Mouse (Mus musculus): ENCODE data around the gene H1foo.

Gene H1foo

DNA sequence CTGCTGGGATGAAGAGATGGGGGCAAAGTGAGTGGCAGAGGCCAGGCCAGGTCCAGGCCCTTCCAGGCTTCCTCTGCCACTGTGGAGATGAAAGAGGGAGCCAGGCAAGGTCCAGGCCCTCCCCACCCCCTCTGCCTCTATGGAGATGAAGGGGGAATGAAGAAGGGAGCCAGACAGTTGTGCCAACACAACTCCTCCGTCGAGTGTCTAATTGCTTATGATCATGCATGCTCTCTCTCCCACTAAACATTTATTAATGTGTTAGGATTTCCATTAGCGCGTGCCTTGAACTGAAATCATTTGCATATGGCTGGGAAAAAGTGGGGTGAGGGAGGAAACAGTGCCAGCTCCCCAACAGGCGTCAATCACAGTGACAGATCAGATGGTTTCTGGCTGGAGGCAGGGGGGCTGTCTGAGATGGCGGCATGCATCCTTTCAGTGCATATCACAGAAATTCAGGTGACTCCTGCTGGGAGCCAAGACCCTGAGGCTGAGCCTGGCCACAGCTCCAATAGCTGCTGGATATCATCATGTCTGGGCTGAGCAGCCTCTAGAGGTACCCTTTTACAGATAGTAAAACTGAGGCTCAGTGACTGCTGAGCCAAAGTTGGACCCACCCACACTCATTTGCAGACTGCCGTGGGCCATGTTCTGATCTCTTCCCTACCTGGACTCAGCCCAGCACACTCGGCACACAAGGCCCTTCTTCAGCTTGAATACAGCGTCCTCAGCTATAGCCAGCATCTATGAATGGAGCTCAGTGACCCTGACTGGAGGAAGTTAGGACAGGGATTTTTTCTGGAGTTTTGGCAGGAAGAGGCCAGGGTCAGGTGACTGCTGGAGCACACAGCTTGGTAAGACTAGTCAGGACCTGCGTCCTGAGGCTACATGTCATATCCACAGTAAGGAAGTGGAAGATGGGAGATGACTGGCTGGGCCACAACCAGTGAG lies 17.2 kb upstream of the H1foo start:
- DNase-seq: no peak

DNA sequence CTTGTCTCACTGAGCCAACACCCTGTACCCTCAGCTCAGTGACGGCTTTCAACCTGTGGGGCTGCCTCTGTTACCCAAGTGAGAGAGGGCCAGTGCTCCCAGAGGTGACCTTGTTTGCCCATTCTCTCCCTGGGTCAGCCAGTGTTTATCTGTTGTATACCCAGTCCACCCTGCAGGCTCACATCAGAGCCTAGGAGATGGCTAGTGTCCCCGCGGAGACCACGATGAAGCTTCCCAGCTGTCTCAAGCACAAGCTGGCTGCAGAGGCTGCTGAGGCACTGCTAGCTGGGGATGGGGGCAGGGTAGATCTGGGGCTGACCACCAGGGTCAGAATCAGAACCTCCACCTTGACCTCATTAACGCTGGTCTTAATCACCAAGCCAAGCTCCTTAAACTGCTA lies 14.7 kb upstream of the H1foo start:
- no peak for DNase-seq

DNA sequence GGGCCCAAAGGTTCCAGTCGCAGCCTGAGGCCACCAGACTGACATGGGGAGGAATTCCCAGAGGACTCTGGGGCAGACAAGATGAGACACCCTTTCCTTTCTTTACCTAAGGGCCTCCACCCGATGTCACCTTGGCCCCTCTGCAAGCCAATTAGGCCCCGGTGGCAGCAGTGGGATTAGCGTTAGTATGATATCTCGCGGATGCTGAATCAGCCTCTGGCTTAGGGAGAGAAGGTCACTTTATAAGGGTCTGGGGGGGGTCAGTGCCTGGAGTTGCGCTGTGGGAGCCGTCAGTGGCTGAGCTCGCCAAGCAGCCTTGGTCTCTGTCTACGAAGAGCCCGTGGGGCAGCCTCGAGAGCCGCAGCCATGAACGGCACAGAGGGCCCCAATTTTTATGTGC lies 13.1 kb upstream of the H1foo start, which contains the start of gene Rho:
TSS of gene Rho (plus strand) at position 110 of the 400 bp plus-strand sequence.
- no peak for DNase-seq

DNA sequence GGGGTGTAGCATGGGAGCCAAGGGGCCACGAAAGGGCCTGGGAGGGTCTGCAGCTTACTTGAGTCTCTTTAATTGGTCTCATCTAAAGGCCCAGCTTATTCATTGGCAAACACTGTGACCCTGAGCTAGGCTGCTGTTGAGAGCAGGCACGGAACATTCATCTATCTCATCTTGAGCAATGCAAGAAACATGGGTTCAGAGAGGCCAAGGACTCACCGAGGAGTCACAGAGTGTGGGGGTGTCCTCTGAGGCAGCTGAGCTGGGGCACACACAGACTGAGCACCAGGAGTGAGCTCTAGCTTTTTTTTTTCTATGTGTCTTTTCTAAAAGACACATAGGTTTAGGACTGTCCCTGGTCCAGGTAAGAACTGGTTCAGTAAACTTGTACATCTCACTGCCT lies 12.3 kb upstream of the H1foo start:
- DNase-seq: no peak

DNA sequence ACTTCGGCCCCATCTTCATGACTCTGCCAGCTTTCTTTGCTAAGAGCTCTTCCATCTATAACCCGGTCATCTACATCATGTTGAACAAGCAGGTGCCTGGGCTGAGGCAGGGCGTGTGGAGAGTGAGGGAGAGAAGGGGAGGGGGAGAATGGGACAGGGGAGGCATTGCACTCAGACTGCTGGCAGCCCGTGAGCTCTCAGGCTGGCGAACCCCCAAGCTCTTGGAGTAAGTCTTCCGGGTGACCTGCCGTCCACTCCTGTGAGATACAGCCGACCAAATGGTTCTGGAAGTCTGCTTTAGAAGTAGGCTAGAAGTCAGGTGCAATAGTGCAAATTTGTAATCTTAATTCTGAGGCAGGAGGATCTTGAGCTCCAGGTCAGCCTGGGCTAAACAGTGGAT lies 9.2 kb upstream of the H1foo start:
- DNase-seq: no peak

DNA sequence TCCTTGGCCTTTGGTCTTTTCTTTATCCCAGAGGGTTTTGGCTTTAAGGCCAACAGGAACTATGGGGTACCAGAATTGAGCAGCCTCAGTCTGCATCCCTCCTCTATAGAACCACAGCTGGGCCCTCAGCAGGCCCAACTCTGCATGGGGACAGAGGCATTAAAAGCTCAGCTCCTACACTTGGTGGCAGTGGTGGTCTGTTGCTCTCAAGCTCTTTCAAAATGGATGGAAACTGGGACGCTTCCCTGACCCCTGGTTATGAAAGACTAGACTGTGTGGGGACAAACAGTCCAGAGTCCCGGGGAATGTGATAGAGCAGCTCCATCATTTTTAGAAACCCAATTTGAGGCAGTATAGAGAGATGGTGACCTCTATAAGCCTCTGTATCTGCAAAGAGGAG lies 6.7 kb upstream of the H1foo start:
- DNase-seq: no peak

DNA sequence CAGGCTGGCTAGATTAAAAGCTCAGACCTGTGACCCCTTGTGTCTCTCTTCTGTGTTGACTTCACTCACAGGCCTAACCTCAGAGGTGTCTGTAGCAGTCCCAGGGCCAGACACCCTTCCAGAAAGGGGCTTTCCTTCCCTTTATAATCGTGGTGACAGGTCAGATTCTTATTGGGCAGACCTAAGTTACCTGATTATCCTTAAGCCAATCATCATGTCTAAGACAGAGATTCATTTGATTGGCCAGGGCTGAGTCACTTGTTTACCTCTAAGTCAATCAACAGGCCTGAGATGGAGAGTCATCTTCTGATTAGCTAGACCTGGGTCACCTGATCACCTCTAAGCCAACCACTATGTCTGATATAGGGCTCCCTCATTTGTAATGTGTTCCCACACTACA lies 5.9 kb upstream of the H1foo start:
- no peak for DNase-seq

DNA sequence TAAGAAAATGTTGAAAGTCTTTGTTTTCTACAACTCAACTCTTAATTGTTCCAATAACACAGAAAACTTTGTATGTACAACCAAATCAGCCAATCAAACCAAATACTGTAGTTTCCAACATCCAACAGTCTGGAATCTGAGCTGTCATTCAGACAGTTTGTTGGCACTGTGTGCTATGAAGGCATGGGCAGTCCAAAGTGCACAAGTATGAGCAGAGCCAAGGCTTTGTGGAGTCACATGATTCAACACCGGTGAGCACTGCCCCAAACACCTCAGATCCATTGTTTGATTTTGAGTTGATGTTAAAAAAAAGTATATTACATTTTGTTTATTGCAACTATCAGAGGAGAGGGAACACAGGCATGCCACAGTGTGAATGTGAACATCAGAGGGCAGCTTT lies 4.1 kb upstream of the H1foo start:
- no peak for DNase-seq

DNA sequence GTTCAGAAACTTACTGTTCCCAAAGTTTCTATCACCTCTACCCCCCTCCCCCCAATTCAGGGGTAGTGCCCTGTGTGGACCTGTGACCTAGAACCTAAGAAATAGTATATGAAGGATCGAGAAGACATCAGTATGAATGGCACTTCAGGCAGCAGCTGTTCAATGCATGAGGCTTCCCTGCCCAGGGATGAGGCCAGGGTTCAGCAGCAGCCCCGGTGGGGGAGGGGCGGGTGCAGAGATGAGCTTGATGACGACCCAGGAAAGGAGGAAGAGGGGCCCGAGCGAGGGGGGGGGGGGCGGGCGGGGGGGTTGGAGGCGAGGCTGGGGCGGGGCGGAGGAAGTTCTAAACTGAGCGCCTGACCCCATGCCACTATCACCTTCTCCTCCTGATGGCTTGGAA lies 3.6 kb upstream of the H1foo start:
- DNase-seq: no peak

DNA sequence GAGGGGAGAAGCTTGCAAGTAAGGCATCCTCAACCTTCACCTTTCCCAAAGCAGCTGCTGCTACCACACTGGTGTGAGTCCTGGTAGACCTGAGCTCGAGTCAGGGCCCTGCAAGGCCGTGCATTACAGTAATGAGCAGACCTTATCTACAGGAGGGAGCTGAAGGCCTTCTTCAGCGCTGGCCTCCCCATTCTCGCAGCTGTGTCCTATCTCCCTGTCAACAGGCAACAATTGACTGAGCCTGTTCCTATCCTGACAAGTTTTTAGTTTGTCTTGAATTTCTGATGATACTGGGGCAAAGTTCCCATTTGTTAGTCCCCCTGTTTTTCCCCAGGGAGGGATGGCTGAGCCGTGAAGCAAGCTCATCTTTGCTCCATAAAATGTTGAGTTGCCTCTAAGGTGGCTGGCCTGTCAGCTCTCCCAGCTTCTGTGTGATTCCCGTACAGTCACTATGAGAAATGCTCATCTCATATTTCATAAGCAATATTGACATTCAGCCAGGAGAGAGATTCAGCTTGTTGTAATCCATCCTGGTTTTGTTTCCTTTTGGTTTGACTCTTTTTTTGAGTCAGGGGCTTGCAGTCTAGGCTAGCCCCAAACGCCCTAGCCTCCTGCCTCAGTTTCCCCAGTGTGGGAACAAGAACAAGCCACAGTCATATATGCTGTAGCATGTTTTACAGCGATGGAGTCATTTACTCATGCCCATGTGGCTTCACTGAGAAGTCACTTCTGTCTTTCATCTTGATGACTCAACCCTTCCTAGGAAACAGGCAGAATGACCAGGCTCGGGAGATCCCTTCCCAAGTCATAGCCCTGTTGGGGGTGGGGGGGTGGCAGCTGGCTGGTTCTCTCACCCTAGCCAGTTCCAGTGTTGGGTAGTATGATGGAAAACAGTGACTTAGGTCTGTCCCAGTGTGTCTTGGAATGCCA lies 975 bp upstream of the H1foo start:
- no peak for DNase-seq

DNA sequence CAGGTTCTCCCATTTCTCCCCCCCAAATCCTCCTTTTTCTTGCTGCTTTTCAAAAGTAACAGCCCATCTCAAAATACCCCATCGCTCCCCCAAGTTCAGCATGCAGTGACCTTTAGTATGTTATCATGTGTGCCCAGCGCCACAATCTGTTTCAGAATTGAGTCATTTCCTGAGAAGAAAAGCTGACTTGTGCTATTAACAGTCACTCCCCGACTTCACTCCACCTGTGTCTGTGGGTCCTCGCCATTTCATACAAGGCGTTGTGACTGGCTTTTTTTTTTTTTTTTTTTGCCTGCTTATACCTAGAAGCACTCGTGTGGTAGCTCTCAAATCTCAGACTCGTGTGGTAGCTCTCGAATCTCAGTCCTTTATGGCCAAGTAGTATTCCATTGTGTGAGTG lies 895 bp downstream of the H1foo start:
- DNase-seq: no peak

DNA sequence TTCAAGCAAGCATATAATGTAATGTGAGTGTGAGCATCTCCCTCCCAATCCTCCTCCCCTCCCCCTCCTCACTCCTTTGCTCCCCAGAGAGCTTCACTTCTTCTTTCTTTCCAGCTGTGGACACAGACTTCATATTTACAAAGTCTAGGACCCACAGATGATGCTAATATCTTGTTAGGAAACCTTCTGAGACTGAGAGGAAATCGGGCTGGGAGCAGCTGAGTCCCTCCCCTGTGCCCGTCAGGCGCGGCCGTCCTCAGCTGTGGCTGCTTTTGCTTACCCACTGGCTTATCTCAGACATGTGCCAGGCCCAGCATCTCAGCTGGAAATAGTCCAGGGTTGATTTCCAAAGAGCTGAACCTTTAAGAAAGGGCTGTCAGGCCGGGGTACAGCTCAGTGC lies 1.7 kb downstream of the H1foo start:
- peak; percentile 32 for DNase-seq

DNA sequence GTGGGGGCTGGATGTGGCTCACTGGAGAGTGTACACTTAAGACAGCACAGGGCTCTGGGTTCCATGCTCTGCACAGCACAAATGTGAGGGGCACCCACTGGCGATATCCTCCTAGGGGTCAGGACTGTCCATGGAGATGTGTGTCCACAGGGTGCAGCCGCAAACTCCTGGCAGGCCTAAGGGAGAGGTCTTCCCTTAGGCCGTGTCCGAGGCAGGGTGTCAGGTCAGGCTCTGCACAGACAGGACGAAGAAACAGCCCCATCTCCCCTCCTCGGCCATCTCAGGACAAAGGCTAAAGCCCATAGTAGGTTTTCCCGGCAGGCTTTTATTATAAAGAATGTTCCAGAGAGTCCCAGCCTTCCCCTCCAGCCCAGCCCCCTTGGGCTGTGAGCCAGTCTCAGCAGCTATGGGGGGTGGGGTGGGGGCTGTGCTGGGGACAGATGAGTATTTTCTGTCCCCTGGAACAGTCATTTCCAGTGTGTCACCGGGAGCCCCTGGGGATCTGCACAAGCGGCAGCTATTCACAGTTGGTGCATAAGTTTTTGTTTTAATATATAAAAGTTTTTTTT lies 9.9 kb downstream of the H1foo start:
- DNase-seq: no peak

DNA sequence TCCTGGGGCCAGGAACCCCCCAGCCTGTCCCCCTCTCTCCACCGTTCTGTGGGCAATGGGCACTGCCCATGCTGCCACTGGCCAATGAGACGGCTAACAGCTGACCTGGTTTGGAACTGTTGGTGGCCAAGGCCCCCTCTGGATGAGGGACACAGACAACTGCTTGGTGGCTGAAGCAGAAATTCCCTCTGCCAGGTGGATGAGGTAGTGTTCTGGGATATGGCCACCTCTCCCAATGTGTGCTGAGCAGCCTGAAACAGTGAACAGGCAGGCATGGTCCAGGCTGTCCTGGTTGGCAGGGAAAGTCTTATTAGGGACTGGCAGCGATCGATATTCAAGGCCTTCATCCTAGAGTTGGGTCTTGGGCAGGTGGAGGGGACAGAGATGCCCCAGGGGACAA lies 10.4 kb downstream of the H1foo start:
- DNase-seq: no peak

DNA sequence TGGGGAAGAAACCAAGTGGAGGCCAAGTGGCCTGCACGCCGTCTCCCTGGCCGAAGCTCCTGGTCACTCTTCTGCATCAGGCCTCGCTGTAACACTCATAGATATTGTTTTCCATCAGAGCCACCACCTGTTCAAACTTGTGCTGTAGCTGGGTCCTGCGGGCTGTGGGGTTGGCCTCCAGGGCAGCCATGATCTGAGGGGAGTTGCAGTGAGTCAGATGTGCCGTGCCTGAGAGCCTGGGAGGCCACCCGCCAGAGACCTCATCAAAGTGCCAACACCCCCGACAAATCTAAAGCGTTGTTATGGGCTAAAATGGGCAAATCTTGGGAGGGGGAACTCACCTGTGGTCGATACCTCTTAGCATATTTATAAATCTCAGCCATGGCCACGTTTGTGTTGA lies 10.9 kb downstream of the H1foo start:
- no peak for DNase-seq

DNA sequence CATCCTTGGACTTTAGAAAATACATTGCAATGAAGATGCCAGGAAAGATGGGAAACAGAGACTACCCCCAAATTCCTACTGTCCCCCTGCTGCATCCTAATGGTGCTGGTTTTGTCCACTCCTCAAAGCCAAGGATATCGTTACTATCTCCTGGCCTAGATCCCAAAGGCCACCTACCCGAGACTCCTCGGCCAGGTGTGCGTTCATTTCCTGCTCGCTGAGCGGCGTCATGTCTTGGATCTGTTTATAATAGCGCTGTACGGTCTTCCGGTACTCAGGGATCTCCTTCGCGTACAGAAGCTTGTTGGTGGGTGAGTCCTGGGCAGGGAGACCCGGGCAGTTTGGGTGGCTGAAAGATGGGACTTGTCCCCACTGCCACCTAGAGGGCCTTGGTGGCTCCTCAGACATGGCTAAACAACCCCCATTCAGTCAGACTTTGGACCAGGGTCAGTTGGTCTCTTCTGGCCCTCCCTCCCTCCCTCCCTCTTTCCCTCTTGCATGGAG lies 11.7 kb downstream of the H1foo start:
- no peak for DNase-seq

DNA sequence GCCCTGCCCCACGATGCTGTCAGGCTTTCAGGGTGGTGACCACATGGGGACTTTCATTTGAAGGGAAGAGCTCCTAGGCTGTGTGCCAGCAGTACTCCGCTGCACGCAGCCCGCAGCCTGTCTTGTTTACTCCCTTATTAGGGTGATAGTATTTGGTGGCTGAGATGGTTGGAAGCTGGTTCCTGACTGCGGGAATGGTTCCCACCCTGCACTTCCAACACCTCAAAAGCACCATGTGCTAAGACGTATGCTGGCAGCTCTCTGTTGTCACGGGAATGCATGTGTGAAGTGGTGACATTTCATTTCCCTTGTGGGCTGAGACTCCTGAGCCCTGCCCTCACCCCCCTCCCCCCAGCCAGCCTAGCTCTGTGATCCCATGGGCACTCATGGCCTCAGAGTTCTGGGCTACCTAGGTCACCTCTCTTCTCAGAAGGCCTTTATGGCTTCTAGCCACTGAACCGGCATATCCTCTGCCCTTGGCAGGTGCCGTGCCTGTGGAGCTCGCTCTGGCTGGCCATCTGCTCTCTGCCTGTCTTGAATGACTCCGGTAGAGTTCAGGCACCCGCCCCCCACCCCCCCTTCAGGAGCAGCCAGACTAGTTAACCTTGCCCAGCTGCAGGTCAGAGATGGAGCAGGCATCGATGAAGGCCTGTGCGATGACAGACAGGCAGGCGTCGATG lies 12.3 kb downstream of the H1foo start:
- DNase-seq: peak; percentile 79

DNA sequence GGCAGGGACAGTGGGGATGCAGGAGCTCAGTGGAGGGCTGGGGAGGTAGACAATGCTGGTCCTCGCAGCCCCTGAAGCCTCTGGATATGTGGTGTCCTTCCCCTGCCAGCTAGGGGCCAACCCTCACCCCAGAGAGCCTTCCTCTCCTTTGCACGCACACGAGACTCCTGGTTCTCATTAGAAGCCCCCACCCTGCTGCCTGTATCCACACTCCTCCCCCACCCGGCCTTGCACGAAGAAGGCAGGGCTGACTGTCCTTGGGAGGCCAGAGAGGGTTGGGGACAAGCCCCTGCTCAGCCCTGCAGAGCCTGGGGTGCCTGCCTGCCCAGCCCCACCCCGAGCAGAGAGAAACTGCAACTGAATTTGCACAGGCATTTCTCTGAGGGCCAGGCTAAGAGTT lies 12.9 kb downstream of the H1foo start:
- DNase-seq: no peak

DNA sequence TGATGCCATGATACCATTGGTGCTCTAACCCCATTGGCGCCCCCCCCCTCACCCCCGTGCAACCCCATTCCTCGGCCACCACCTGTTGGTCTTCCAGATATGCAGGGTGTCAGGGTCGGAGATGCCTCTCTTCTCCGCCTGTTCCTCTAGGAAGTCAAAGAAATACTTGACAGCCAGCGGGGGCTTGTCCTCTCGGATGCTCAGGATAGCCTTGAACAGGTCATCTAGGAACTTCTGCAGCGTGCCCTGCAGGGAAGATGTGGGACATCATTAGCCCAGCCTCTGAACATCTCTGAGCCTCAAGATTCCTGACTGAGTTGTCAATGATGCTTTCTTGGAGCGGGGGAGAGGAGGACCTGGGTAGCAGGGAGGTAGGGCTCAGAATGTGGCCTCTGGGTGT lies 13.7 kb downstream of the H1foo start:
- DNase-seq: no peak

DNA sequence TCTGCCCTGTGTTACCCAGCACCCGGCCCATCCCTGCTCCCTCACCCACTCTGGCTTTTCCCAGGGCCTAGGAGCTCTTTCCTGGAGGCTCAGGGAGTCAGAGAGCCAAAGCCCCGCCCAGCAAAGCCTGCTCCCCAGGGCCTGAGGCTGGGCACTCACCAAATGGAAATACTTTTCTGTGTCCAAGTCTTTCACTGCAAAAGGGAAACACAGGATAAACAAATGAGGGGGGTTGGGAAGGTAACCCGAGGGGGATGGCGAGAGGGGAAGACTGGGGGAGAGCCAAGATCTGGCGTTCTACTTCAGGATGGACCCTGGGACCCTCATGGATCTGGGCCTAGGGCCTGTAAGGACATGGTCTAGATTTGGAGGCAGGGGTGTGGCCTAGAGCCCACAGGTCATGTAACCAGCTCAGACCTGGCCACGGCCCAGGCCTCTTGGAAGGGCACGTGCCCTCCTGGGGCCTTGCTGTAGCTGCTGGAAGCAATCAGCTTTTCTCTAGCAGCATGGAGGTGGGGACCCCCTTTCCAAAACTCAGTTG lies 14.5 kb downstream of the H1foo start:
- peak; percentile 87 for DNase-seq

DNA sequence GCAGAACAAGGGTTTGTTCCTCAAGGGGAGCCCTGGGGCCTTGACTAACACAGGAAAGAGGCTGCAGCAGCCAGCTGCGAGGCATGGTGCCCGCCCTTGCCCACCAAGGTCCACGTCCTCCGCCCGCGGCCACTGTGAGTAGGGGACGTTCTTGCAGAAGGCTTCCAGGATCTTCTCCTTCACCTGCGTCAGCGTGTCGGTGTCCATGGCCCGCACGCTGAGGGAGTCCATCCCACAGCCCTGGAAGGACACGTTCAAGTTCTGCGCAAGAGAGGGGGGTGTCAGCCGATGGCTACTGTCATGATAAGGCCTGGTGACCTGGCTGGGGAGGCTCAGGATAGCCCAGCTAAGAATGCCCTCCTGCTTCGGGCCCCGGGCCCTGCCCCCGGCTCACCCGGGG lies 15.6 kb downstream of the H1foo start:
- no peak for DNase-seq

DNA sequence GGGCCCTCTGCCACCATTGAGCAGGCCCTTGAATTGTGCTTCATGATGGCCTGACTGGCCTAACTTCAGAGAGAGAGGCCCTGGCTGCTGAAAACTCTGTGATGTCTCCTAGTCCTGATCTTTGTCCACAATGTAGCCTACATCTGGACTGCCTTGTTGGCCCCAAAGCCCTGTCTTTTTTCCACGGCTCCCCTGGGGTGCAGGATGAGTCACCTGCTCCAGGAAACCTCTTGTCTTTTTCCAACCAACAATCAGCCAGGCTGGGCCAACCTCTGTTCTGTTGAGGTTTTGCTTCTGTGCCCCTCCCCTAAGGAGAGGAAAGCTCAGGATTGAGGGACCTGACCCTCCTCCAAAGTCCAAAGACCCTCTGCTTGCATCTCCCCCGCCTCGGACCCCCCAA lies 17.0 kb downstream of the H1foo start:
- DNase-seq: no peak
